Mouse (Mus musculus): Measurements from ENCODE around the gene Myo15b. TPM values are rescaled to one million over a fixed set of nuclear protein-coding genes. Genes with fewer than 3 reads are reported as not detected.

Gene Myo15b
- total and polyA plus RNA-seq, 2 experiments, result 0.28 to 0.51 TPM

- Histone ChIP-seq H3K36me3 (ENCODE audit: control insufficient read depth, insufficient read depth, low read length) (peaks cover 2% of the 10 kb centered on the region; the same call in 1 of the 2 replicates), H3K27me3 (ENCODE audit: control insufficient read depth, insufficient read depth, low read length) (no peaks in the 10 kb centered on the region), H3K27ac (replicated peaks; ENCODE audit: insufficient read depth, low read depth, low read length) (no peak overlapping the region), H3K4me3 (ENCODE audit: insufficient read depth, low read depth, low read length) (no peak overlapping the region), H3K9ac (ENCODE audit: low read depth, low read length) (no peak overlapping the region), H3K4me1 (ENCODE audit: control insufficient read depth, insufficient read depth, low read length) (0 out of 2 replicates have a peak, but pooled peaks cover 1% of the 10 kb centered on the region), H3K79me2 (ENCODE audit: control insufficient read depth, insufficient read depth, low read length) (no peaks in the 10 kb centered on the region)
- 50% methylated on average over 4 of the region's 4 CpGs for WGBS
- DNase-seq (ENCODE audit: extremely low read depth, low read depth, low spot score), result peak; percentile 10
- TF ChIP-seq POLR2A (IDR thresholded peaks at IDR 0.05; ENCODE audit: extremely low read depth, insufficient read depth, low read length), result no peak
- TF ChIP-seq CTCF (IDR thresholded peaks at IDR 0.05; ENCODE audit: low read depth, low read length), result peak; percentile 79
These were observed 40.7 kb downstream of the Myo15b start for GRCm38 (mm10) chr11:115898886-115899285.

DNA sequence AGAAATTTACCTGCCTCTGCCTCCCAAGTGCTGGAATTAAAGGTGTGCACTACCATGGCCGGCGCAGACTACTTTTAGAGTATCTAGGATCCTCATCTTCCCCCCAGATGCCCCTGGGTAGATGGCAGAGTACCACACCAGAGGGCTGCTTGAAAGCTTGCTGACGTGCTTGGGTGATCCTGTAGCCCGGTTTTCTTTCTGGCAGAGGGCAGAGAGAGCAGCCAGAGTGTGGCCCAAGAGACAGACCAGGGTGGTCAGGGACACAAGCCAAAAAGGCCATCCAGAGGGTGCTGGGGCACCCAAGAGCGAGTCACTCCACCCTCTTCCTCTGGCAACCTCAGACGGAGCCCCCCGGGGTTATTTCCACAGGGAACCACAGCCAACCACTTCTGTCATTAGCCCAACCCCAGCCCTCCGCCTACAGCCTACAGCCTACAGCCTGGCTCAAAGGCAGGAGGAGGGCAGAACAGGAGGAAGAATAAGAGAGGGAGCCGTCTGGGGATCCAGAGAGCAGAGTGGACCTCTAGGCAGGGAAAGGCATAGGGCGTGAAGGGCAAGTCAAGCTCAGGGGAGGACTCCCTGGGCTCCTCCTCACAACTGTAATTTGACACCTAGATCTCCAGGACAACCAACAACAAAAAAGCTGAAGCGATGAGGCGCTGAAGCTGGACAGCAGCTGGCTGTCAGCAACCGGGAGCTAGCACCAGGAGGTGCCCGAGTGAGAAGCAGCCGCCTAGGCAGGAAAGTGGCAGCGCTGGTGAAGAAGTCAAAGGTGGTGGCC lies 41.5 kb downstream of the Myo15b start, which contains the start of gene Smim5:
Gene Smim5 (plus strand): TSS at position 481 of the 781 bp plus-strand sequence.
- 0 out of 2 replicates have a peak, but pooled peaks cover 1% of the 10 kb centered on the region for H3K4me1 ChIP-seq (ENCODE audit: control insufficient read depth, insufficient read depth, low read length)
- 66% methylated on average over 16 of the region's 16 CpGs for WGBS
- H3K27me3 ChIP-seq (ENCODE audit: control insufficient read depth, insufficient read depth, low read length), result no peaks in the 10 kb centered on the region
- TF ChIP-seq CTCF (IDR thresholded peaks at IDR 0.05; ENCODE audit: low read depth, low read length) (no peak), POLR2A (IDR thresholded peaks at IDR 0.05; ENCODE audit: extremely low read depth, insufficient read depth, low read length) (no peak)
- no peaks in the 10 kb centered on the region for H3K36me3 ChIP-seq (ENCODE audit: control insufficient read depth, insufficient read depth, low read length)
- H3K79me2 ChIP-seq (ENCODE audit: control insufficient read depth, insufficient read depth, low read length), result no peaks in the 10 kb centered on the region
- no peak within 1 kb of the TSS for H3K4me3 ChIP-seq (ENCODE audit: insufficient read depth, low read depth, low read length)
- DNase-seq (ENCODE audit: extremely low read depth, low read depth, low spot score), result no peak
- no peak within 1 kb of the TSS for H3K27ac ChIP-seq (replicated peaks; ENCODE audit: insufficient read depth, low read depth, low read length)
- no peak within 1 kb of the TSS for H3K9ac ChIP-seq (ENCODE audit: low read depth, low read length)

DNA sequence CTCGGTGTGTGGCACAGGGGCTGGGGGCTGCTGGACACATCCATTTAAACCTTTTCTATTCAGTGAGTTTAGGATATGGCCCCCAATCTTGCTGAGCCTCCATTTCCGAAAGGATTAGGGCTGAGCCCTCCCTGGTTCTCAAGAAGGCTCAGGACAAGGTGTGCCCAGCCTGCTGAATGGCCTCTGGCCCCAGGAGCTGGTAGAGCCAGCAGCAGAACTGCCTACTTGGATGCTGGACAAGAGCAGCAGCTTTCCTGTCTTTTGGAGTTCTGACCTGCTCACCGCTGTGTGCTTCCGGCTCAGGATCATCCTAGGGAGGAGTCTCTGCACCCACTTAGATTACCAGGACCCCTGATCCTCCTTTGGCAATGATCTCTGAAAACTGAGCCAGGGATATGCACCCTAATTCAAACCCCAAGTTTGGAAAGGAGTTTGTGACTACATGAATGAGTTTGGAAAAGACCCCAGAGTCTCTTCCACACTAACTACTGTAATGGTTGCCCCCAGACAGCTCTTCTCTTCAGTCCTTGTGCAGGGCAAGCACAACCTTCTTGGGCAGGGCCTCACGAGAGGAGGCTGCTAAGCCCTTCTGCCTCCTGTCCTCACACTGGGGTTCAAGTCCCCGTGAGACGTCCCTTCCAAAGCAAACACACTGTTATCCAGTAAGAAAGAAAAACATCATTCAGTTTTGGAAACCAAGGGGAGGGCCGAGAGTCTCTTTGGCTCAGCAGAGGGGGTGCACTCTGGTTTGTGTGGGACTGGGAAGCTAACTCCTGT lies 42.5 kb downstream of the Myo15b start:
- H3K27me3 ChIP-seq (ENCODE audit: control insufficient read depth, insufficient read depth, low read length), result no peaks in the 10 kb centered on the region
- 0 out of 2 replicates have a peak, but pooled peaks cover 1% of the 10 kb centered on the region for H3K4me1 ChIP-seq (ENCODE audit: control insufficient read depth, insufficient read depth, low read length)
- no peaks in the 10 kb centered on the region for H3K36me3 ChIP-seq (ENCODE audit: control insufficient read depth, insufficient read depth, low read length)
- no peak for DNase-seq (ENCODE audit: extremely low read depth, low read depth, low spot score)
- H3K4me3 ChIP-seq (ENCODE audit: insufficient read depth, low read depth, low read length), result no peak overlapping the region
- H3K79me2 ChIP-seq (ENCODE audit: control insufficient read depth, insufficient read depth, low read length), result no peaks in the 10 kb centered on the region
- TF ChIP-seq POLR2A (IDR thresholded peaks at IDR 0.05; ENCODE audit: extremely low read depth, insufficient read depth, low read length) (no peak), CTCF (IDR thresholded peaks at IDR 0.05; ENCODE audit: low read depth, low read length) (no peak)
- 81% methylated on average over 8 of the region's 8 CpGs for WGBS
- no peak overlapping the region for H3K9ac ChIP-seq (ENCODE audit: low read depth, low read length)
- H3K27ac ChIP-seq (replicated peaks; ENCODE audit: insufficient read depth, low read depth, low read length), result no peak overlapping the region

DNA sequence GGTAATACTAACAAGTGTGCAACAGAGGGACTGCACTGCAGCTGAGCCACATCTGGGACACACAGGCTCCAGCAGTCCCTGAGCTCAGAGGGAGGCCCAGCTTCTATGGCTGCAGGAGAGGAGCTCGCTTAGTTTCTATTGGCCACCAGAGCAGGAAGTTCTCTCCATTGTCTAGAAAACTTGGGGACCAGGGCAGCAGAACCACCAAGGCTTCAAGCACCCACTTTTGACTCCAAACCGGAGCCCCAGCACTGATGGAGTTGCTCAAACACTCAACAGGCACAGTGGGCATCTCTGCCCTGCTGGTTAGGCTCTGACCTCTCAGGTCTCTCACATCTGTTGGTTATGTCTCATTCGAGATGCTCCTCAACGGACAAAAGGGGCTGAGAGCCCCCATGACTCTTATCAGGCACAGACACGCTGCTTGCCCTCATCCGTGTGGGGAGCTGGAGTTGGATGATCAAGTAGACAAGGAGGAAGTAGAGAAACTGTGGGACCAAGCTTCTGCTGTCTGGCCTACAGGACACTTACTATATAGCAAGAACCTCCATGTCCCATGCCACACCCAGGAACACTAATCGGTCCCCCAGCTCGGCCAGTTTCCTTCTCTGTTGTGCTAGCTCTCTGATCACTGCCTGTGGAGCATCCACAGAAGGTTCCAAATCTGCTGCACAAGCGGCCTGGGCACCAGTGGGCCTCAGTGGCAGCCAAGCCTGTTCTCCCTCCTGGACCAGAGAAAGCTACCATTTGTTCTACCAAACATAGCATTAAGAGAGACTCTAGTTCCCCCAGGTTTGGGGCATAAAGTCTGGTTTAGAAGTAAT lies 43.3 kb downstream of the Myo15b start:
- WGBS, result 95% methylated on average over 9 of the region's 9 CpGs
- H3K4me3 ChIP-seq (ENCODE audit: insufficient read depth, low read depth, low read length), result no peak overlapping the region
- no peaks in the 10 kb centered on the region for H3K36me3 ChIP-seq (ENCODE audit: control insufficient read depth, insufficient read depth, low read length)
- no peak for TF ChIP-seq CTCF (IDR thresholded peaks at IDR 0.05; ENCODE audit: low read depth, low read length)
- TF ChIP-seq POLR2A (IDR thresholded peaks at IDR 0.05; ENCODE audit: extremely low read depth, insufficient read depth, low read length), result no peak
- H3K4me1 ChIP-seq (ENCODE audit: control insufficient read depth, insufficient read depth, low read length), result 0 out of 2 replicates have a peak, but pooled peaks cover 1% of the 10 kb centered on the region
- no peak for DNase-seq (ENCODE audit: extremely low read depth, low read depth, low spot score)
- H3K79me2 ChIP-seq (ENCODE audit: control insufficient read depth, insufficient read depth, low read length), result no peaks in the 10 kb centered on the region
- H3K9ac ChIP-seq (ENCODE audit: low read depth, low read length), result no peak overlapping the region
- H3K27ac ChIP-seq (replicated peaks; ENCODE audit: insufficient read depth, low read depth, low read length), result no peak overlapping the region
- H3K27me3 ChIP-seq (ENCODE audit: control insufficient read depth, insufficient read depth, low read length), result no peaks in the 10 kb centered on the region

DNA sequence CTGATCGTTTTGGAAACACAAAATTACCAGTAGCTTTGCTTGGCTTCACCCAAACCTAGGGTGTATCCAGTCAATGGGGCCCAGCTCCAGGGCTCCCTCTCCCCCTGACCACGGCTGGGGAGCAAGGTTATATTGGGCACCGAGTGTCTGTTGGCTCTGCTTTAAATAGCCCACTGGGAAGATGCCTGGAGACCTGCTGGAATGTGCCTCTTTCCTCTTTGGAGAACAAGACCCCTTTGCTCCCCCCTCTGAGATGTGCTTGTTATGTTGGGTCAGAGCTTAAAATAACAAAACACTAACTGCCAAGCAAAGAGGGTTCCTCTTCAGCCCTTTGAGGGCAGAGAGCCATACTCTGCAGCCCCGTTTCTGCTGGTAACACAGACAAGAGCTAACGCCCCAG lies 44.0 kb downstream of the Myo15b start:
- Histone ChIP-seq H3K9ac (ENCODE audit: low read depth, low read length) (no peak overlapping the region), H3K27ac (replicated peaks; ENCODE audit: insufficient read depth, low read depth, low read length) (no peak overlapping the region), H3K36me3 (ENCODE audit: control insufficient read depth, insufficient read depth, low read length) (no peaks in the 10 kb centered on the region), H3K4me3 (ENCODE audit: insufficient read depth, low read depth, low read length) (no peak overlapping the region), H3K4me1 (ENCODE audit: control insufficient read depth, insufficient read depth, low read length) (0 out of 2 replicates have a peak, but pooled peaks cover 1% of the 10 kb centered on the region), H3K79me2 (ENCODE audit: control insufficient read depth, insufficient read depth, low read length) (no peaks in the 10 kb centered on the region), H3K27me3 (ENCODE audit: control insufficient read depth, insufficient read depth, low read length) (no peaks in the 10 kb centered on the region)
- TF ChIP-seq POLR2A (IDR thresholded peaks at IDR 0.05; ENCODE audit: extremely low read depth, insufficient read depth, low read length) (no peak), CTCF (IDR thresholded peaks at IDR 0.05; ENCODE audit: low read depth, low read length) (no peak)
- 87% methylated on average over 5 of the region's 5 CpGs for WGBS
- DNase-seq (ENCODE audit: extremely low read depth, low read depth, low spot score), result no peak

All from liver, adult 2 months (tissue).